Mouse (Mus musculus) naive thymus-derived CD4-positive, alpha-beta T cell, adult 2 months (primary cell): ENCODE data around the gene Zswim1.
"Not testable (repeated sequence)": the region's sequence is repeated elsewhere in the genome, so short reads cannot be mapped to it uniquely, and the experiment has no call there.

Source experiments
- DNase-seq: peaks from one replicate; pipeline ENCODE4 v3.0.0-alpha.2; 2011; ENCODE audit warnings: low read depth

The Zswim1 gene

DNA sequence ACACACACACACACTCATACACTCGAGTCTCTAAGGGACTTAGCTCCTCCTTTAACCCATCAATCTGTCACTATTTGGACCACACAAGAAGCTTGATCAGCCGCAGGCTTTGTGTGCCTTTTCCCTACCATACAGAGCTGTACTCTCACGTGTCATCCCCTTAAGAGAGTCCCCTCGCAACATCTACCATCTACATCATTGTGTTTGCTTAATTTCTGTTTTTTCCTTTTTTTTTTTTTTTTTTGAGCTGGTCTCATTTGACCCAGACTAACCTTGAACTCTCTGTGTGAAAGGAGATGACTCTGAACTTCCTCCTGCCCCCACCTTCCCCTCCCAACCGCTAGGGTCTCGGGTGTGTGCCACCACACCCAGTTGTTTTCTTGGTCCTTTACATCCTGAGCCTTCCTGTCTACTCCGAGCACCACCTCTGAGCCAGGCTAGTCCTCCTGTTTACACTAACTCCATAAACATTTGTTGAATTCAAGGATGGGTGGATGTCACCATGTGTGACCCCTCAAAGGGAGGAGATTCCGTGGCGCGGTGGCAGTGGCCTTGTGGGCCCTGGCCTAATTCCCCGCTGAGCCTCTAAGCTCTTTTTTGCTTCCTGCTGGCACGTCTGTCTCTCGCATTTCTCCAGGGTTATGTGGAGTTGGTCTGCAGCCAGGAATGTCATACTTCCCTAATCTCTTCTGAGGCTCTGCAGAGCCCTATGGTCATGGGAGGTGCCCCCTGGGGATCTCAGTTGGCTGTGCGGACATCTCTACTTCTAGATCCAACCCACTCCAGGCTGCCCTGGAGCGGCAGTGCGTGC, 44.5 kb downstream of the Zswim1 start:
- DNase-seq: peak; percentile 54

DNA sequence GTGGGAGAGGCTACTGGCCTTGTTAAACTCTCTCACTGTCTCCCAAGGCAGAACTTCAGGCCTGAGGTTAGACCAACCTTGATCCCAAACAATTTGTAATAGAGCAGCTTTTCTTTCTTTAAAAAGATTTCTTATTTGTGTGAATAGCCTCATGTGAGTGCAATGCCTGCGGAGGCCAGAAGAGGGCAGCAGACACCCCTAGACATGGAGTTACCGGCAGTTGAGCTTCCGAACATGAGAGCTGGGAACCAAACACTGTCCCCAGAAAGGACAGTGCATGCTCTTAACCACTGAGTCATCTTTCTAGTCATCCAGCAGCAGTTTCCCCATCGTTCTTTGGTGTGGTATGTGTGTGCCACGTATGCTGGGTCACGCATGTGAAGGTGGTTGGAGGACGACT, 45.1 kb downstream of the Zswim1 start:
- peak; percentile 50 for DNase-seq

DNA sequence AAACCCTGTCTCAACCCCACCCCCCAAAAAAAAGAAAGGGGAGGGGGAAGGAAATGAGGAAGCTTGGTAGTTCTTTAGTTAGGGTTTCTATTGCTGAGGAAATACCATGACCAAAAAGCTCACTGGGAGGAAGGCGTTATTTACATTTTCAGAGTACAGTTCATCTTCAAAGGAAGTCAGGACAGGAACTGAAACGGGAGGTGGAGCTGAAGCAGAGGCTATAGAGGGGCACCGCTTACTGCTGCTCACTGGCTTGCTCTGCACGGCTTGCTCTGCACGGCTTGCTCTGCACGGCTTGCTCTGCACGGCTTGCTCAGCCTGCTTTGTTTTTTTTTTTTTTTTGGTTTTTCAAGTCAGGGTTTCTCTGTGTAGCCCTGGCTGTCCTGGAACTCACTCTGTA, 46.0 kb downstream of the Zswim1 start:
- peak; percentile 73 for DNase-seq

DNA sequence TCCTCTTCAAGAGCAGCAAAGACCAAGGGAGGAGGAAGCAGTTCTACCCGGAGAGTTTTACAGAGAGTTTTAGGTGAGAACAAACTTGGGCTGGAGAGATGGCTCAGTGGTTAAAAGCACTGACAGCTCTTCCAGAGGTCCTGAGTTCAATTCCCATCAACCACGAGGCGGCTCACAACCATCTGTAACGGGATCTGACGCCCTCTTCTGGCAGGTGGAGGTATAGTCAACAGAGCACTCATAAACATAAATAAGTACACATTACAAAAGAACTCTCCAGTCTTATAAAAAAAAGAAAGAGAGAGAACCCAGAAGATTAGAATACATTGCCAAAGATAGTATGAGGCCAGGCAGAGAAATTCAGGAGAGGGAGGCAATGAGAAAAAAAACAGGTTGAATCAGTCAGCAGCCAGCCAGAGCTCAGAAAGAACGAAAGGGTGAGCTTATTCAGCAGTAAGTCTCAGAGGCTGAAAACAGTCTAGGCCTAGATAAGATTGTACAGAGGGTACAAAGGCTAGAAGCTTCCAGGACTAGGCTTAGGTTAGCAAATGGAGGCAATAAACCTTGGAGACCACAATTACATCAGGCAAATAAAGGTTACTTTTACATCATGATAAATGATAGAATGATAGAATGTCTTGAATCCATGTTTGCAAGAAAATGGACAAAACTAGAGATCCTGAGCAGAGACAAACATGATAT, 49.3 kb downstream of the Zswim1 start:
- no peak for DNase-seq

DNA sequence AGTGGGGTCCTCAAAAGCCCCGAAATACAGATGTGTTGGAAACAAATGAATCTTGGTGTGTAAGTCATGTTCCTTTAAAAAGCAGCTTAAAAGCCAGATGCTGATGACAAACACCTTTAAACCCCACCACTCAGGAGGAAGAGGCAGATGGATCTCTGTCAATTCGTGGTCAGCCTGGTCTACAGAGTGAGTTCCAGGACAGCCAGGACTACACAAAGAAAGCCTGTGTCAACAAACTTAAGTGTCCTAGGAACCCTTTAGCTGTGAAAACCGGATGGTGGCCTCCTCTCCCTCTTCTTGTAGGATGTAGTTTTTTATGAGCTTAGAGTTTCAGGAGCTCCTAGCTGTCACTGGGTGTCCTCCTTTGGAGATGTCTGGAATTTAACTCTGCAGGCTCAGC, 51.1 kb downstream of the Zswim1 start:
- DNase-seq: no peak

DNA sequence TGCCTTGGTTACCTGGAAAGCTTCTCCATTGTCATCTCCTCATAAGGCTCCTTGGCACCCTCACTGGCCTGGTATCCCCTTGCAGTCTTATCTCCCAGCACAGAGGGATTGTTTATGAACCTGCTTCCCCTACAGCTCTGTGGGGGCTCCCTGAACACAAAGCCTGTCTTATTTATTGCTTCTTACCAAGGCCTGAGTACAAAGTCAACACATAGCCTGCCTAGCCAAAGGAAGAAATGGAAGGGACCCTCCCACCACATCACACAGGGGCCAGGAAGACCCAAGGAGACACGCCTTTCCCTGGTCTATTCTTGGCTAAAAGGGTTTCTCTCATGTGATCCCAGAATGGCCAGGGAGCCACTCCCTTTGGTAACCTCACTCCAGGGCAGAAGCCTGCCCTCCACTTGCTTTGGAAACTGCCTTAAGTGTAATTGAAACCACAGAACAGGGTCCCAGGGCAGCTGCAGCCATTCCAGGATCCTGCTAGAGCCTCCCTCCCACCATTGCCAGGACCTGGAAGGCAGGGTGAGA, 51.8 kb downstream of the Zswim1 start:
- no peak for DNase-seq

DNA sequence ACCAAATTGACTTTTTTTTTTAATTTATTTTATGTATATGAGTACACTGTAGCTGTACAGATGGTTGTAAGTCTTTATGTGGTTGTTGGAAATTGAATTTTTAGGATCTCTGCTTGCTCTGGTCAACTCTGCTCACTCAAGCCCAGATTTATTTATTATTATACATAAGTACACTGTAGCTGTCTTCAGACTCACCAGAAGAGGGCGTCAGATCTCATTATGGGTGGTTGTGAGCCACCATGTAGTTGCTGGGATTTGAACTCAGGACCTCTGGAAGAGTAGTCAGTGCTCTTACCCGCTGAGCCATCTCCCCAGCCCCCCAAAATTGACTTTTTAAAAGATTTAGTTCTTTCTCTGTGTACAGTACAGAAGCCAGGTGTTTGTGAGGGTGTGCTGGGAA, 53.2 kb downstream of the Zswim1 start:
- DNase-seq: not testable (repeated sequence)
